Mouse (Mus musculus) yolk sac, embryonic 10.5 days (tissue): ENCODE measurements around the gene Mcoln2.
A peak's percentile ranks its signal among the peaks of the same experiment; 100 is the strongest.

Experiments
- DNase-seq: peaks from one replicate; pipeline ENCODE4 v3.0.0-alpha.2; 2017; ENCODE audit warnings: low spot score

Gene Mcoln2

DNA sequence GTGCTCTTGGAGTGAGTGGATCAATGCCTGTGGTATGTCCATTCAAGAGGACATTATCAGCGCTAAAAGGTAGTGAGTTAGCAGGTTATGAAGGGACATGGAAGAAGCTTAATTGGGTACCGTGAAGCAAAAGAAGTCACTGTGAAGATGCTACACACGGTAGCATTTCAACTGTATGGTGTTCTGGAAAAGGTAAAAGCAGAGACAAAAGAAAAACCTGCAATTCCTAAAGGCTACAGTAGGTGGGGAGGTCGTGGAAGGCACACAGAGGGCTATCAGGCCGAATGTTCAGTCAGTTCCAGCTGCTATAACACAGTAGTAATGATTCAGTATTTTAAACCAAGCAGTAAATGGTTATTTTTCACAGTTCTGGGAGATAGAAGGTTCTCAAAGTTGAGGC is 4.1 kb upstream of the Mcoln2 start:
- no peak for DNase-seq

DNA sequence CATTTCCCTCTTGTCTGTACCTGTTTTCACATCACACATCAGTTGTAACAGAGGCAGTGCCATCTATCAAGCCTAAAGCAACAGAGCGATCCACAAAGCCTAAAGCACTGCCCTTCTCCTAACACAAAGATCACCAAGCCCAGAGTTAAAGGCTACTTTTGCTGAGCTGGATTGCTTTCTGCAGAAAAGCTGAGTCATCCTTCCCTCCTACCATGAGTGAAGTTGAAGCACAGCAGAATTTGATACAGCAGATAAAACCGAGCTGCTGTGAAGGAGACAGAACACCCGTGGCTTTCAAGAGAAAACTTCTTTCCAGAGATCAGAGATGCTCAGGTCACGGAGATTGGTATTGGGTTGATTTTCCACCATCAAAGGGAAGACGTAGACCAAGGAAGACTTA is 3.5 kb upstream of the Mcoln2 start:
- no peak for DNase-seq

DNA sequence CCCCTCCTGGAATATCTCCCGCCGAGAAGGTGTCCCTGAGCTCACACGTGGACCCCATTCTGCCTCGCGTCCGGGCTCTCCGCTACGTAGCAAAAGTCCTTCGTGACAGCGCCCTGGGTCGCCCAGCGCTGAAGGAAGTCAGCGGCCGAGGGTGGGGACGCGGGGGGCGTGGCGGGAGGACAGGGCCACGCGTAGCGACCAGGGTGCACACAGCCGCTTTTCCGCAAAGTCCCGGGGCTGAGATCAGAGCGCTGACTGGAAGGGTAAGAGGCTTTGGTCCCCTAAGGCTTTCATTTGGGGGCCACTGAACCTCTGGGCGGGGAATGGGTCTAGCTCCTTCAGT is 396 bp downstream of the Mcoln2 start:
- DNase-seq, result peak; percentile 65

DNA sequence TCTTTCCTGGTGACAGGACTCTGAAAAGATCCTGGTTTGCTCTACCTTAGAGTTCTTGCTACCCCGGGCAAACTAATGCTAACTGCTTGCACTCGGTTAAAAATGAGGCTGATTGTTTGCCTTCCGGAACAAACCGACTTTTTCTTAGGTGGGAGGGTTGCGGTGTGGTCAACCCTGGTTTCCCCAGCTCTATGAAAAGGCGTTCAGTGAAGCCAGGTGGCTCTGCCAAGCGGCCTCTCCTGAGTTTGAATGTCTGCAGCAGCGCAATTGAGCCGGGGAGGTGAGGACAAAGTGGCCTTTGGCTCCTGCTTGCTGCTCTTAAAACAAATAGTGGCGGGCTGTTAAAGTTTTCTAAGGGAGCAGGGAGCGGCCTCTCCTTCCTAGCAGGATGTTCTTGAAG is 927 bp downstream of the Mcoln2 start:
- peak; percentile 77 for DNase-seq

DNA sequence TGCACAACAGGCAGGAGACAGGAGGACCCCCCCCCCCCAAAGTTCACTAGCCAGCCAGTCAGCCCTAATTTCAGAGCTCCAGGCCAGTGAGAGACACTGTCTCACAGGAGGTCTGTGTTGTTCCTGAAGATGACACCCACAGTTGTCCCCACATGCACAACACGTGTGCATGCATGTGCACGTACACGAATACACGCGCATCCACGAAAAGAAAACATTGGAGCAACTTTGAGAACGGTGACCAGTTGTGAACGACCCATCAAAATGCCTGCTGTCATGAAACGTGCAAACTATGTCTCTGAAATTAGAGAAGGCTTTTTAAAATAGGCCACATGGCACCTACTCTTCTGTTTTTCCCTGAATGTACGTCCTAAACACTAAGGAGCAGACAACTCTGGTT is 1.7 kb downstream of the Mcoln2 start:
- no peak for DNase-seq

DNA sequence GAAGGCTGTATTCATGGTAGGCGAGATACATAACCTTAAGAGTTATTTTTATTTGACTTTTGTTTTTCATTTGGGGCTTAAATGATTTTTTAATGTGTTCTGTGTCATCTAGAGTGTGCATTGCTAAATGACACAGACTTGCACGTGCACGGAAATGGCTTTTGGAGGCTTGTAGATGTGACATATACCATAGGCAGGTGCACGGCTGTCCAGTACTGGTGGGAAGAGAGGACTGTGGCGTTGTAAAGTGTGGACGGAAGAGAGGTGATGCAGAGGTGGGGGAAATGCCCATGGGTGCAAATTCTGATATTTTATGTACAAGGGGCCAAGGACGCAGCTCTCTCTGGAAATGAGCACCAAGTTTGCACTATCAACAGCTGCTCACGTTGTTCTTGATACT is 2.1 kb downstream of the Mcoln2 start:
- no peak for DNase-seq

DNA sequence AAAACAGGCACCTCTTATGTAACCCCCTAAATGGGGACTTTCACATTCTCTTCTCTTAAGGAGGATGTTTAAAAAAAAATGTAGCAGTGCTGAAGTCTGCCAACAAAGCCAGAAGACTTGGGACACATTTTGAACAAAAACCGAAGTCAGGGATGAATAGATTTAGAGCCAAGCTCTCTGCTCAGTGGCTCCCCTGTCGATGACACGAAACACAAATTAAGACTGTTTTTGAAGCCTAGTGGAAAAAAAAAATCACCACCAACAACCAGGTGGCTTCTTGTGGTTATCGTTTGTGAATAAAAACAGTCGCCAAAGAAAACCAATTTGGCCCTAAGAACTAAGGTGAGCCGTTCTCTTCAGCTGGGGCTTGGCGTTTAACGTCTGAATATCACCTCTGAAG is 2.7 kb downstream of the Mcoln2 start:
- DNase-seq, result no peak

DNA sequence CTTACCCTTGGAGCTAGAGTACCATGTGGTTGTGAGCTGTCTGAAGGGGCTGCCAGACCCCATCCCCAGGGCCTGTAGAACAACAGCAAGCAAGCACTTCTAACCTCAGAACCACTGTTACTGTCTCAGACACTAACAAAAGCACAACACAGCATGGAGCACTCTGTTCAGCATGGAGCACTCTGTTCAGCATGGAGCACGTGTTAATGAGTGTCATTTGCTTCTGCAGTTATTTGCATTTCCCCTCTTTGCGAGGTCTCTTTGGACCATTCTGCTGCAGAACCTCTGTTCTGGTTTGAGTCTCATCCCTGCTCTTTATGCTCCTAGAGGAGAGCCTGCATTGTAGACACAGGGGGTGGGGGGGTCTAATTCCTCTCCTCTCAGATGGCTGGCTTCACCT is 3.3 kb downstream of the Mcoln2 start:
- no peak for DNase-seq

DNA sequence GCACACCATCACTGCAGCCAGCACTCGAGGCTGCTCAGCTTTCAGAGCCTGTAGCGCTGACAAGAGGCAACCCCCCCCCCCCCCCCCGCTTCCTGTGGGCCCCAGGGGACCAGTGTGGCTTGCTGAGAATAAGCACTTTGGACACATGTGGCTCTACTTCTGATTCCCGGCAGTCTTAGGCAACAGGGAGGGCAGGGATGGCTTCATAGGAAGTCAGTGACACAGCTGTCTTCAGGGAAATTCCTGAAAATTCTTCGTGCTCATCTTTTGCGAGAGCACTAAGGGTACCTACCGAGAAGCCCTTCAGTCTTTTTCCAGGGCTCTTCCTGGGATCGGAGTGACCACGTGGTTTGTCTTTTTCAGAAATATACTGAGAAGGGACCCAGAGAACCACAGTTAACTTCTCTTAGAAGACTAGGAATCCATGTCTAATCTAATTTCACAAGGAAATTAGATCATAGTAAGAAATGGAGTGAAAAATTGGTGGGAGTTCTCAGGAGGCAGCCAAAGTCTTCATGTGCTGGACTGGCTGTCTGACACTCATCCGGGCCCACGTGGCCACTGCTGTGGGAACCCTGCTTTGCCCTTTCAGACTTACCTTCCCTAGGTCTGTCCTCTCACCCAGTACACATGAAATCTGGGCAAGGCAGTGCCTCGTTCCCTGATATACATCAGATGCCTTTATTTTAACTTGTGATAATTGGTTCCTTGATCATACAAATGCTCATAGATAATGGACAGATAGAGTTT is 4.4 kb downstream of the Mcoln2 start:
- peak; percentile 60 for DNase-seq

DNA sequence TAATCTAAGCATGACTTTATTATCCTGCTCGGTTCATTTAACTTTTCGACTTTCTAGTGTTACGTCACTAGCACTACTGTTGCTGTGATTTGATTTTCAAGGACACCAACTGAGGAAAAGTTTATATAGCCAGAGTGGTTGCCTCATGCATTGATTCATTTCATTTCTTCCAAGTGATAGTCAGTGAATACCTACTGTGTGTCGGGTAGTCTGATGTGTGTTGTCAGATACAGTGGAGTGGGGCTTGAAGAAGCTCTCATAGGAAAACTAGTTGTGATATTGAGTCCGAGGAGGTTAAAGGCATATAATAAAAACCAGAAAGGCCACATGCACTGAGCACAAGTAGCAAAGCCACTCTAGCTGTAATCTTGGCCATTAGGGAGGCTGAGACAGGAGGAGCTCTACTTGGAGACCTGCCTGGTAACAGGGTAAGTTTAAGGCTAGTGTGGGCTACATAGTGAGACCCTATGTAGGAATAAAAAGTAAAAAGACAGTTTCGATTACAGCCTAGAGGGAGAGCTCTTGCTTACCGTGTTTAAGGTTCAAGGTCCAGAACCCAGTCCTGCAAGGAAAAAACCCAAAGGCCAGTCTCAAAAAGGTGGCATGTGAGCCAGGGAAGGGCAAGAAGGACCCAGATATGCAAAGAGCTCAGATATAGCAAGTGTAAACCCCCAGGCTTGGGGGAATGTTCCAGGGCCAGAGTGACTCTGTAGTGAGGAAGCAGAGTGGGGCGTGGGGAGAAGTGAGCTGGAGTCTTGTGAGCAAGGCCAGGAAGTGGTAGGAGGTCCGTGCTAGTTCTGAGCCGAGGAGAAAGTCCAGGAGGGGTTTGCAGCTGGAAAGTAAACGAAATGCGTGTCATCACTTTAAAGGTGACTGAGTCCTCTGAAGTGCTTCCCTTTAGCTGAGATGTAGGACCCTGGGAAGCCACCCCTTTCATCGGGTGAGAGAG is 6.3 kb downstream of the Mcoln2 start:
- DNase-seq, result peak; percentile 80

DNA sequence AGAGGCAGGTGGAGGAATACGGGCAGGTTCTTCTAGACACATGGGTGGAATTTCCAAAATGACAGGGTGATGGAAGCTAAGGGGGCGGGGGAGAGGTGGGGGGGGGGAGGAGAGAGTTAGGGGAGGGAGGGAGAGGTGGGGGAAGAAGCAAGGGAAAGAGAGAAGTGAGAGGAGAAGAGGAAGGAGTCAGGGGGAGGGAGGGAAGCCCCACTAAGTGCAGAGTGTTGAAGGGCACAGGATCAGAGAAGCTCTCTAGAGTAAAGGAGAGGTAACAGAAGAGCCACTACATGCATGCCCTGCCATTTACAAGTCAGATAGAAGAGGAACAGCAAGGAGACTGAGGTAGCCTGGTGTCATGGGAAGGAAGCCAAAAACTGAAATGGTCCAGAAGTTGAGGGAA is 7.2 kb downstream of the Mcoln2 start:
- no peak for DNase-seq

DNA sequence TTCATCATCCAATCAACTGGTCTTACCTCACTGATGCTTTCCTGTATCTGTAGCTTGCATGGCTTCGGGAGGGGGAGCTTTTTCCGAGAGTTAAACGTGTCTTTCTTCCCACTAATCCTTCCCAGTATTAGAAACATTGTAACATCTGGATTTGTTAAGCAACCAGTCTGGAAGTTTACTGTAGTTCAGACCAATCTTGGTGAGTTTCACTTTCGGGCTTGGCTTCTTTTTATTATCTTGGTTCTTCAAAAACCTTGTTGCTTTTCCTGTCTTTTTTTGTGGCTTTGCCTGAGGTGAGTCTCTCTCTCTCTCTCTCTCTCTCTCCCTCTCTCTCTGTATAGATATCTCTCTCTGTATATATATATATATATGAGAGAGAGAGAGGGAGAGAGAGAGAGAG is 8.4 kb downstream of the Mcoln2 start:
- DNase-seq, result no peak

DNA sequence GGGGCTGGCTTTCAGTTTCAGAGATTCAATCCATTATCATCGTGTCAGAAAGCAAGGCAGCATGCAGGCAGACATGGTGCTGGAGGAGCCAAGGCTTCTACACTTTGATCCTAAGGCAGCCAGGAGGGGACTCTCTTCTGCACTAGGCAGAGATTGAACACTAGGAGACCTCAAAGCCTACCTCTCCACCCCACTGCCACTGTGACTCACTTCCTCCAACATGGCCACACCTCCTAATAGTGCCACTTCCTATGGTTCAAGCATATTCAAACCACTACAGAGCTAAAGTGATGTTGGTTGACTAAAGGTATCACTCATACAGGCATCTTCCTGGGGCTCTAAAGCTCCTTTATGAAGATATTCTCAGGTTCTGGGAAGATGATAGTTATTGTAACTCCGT is 9.7 kb downstream of the Mcoln2 start:
- no peak for DNase-seq

DNA sequence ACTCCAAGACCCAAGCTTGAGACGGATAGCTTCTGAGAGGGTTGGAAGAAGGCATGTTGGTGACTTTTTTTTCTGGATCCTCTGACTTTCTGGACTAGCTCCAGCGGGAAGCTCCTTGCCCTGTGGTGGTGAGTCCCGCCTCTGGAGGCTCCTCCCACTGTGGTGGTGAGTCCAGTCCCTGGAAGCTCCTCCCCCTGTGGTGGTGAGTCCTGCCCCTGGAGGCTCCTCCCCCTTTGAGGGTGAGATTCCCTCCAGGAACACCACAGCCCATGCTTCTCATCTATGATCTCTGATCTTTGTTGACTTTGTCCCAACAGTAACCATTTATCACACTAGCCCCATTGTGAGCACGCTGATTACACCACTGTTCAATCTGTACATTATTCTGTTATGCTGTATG is 12.6 kb downstream of the Mcoln2 start:
- no peak for DNase-seq

DNA sequence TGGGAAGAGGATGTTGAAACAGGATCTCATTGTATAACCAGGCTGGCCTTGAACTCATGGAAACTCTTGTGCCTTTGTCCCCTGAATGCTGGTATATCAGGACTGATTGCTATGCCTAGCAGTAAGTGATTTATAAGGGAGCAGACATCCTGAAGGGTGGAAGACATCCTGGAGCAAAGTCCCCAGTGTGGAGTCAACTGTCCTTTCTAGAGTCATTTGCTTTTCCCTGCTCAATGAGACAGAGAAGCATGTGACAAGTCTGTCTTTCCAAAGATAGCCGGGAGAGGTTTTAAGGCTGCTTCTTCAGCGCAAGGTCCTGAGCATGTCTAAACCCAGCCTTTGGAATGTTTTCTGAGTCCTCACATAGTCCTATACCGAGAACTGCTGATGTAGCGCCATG is 19.7 kb downstream of the Mcoln2 start:
- peak; percentile 59 for DNase-seq

DNA sequence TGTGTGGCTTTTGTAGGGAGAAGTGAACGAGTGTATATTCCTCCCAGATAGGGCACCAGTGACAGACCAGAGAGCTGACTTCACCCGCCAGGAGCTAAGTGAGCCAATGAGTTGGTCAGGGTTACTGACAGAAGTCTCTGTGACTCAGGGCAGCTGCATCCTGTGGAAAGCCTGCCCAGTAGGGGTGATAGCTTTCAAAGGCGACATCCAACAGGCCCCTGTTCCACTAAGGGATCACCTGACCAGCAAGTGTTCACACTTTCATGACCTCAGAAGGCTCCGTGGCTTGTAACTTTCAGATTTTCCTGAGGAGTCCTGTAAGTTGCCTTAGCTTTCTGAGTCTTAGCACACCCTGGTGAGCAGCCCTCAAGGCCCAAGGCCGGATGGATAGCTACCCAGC is 23.4 kb downstream of the Mcoln2 start:
- no peak for DNase-seq

DNA sequence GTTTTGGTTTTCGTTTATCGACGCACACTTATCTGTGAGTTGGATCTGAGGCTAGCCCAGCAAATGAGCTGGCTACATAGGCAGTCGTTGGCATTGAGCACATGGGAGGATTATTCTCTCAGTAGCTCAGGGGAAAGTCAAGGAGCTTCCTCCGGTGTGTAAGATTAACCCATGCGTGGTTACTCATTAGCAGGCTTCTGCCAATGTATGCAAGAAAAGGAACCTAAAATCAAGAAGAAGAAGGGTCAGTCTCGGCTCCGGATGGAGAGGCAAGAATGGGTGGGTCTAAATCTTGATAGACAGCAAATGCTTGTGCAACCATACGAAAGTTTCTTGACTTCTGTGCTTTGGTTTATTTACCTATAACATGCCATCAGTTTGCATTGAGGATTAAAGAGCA is 24.6 kb downstream of the Mcoln2 start:
- DNase-seq, result peak; percentile 82

DNA sequence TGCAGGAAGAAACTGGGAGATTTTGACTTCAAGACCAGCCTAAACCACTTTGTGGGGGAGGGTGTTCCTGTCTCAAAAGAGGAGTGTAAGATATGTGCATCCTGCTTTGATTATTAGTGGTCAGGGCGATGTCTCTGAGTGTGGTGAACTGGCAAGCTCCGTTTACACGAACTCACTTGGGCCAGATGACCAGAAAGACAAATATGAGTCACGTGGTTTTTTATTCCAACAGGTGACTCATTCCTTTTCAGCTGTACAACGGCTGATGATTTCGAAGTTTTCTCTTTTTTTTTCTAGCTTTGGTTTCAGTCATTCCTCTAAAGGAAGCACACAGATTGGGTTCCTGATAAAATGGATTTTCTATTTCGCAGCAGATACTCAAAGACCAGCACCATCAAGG is 27.7 kb downstream of the Mcoln2 start:
- DNase-seq, result no peak

DNA sequence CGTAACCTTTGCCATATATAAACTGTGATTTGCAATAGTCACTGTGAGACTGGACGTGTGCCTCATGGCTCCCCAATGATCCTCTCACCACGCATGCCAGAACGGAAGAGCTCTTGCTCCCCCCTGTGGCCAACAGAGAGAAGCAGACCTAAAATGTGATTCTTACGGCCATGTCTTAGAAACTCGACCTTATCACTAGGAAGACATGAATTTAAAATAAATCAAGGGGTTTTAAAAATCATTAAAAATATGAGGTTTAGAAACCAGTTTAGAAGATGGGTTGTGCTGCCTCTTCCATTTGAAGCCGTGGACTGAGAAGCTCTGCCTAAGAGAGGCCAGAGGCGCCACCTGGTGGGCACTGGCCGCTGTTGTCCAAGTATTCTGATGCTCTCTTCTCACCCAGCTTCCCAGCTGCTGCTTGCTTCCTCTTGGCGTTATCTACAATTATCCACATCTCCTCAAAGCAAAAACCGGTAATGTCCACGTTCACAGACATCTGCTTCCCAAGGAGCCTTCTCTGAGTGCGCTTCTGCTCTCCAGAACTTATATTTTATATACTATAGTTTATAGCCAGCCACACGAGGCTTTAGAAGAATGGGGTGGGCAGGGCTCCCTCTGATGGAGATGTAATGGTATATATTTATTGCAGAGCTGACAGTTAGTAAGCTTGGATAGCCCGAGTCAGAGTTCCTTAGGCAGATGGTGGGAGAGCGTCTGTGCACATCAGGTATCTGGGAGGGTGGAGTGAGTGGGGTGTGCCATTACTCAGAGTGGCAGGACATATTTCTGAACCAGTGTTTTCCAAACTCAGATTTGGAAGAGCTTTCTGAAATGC is 28.3 kb downstream of the Mcoln2 start:
- DNase-seq, result peak; percentile 68

DNA sequence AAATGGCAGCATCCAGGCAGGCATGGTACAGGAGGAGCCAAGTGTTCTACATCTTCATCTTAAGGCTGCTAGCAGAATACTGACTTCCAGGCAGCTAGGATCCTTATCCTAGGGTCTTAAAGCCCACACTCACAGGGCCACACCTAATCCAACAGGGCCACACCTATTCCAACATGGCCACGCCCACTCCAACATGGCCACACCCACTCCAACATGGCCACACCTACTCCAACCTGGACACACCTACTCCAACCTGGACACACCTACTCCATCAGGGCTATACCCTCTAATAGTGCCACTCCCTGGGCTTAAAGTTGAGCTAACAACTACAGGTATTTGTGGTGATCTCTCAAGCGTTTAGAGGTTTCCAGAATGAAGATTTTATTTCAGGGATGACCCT is 30.7 kb downstream of the Mcoln2 start:
- DNase-seq, result no peak

DNA sequence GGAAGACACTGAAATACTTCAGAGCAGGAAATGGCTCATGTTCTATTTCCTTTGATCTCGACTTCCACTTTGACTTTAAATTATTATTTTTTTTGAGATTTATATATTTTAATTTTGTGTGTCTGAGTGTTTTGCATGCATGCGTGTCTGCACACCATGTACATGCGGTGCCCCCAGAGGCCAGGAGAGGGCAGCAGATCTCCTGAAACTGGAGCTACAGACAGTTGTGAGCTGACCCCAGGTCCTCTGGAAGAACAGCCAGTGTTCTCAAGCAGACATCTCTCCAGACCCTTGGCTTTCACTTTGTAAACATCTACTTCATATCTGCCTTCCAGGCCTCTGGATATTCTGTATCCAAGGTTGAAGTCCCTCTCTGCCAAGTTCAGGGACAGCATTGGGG is 31.4 kb downstream of the Mcoln2 start:
- peak; percentile 70 for DNase-seq

DNA sequence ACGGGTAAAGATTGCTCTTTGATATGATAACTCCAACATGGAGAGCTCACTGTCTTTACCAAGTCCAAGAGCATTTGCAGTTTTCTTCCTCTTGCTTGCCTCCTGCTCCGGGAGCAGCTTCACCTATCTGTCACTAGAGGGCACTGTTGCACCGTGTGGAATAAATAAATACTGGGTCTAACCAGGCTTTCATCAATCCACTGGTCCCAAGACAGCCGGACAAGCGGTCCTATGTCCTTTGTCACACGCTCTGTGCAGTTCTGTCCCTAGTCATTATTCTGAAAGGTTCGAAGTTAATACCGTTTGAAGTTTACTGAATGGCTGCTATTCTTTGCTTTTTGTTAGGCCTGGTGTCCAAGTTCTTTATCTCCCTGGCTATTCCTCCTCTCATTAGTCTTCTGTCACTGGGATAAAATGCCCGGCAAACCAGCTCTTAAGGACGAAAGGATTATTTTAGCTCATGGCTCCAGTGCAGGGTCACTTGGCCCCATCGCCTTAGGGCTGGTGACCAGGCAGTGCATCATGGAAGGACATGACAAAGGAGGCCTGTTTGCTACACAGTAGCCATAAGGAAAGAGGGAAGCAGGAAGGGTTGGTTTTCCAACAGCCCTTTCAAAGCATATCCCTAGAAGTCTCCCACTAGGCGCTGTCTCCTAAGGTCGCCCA is 35.5 kb downstream of the Mcoln2 start:
- DNase-seq, result peak; percentile 59
